Mouse (Mus musculus) midbrain, embryonic 13.5 days (tissue): Measurements from ENCODE around the gene Zfp11. TPM values are rescaled to one million over a fixed set of nuclear protein-coding genes. Genes with fewer than 3 reads are reported as not detected.
"Not testable (repeated sequence)": the region's sequence is repeated elsewhere in the genome, so short reads cannot be mapped to it uniquely, and the experiment has no call there.

Experiments
- ATAC-seq: fragments of 200-750 bp; cut with Nextera tagmentation; 2 replicates; pipeline ENCODE4 v1.8.0; 2017; ENCODE audit warnings: mild to moderate bottlenecking, moderate TSS enrichment, moderate library complexity
- H3K27ac ChIP-seq: fragments of 300-500 bp; sonication (generic); 2 replicates; pipeline ENCODE4 v1.5.1; 2015; ENCODE audit warnings: inconsistent platforms, mild to moderate bottlenecking, moderate library complexity
- H3K27me3 ChIP-seq: fragments of 300-500 bp; sonication (generic); 2 replicates; pipeline ENCODE4 v1.6.1; 2015; ENCODE audit warnings: mild to moderate bottlenecking, inconsistent platforms
- H3K36me3 ChIP-seq: fragments of 300-500 bp; sonication (generic); 2 replicates; pipeline ENCODE4 v1.6.1; 2015; ENCODE audit warnings: mild to moderate bottlenecking, inconsistent platforms
- H3K4me1 ChIP-seq: fragments of 300-500 bp; sonication (generic); replicated peaks from 2 replicates; pipeline ENCODE4 v1.6.1; 2015; ENCODE audit warnings: inconsistent platforms
- H3K4me2 ChIP-seq: fragments of 300-500 bp; sonication (generic); replicated peaks from 2 replicates; pipeline ENCODE4 v1.6.1; 2015; ENCODE audit warnings: moderate library complexity, mild to moderate bottlenecking, inconsistent platforms
- H3K4me3 ChIP-seq: fragments of 300-500 bp; sonication (generic); replicated peaks from 2 replicates; pipeline ENCODE4 v1.5.1; 2015; ENCODE audit warnings: mild to moderate bottlenecking, inconsistent platforms
- H3K9ac ChIP-seq: fragments of 300-500 bp; sonication (generic); replicated peaks from 2 replicates; pipeline ENCODE4 v1.6.1; 2015; ENCODE audit warnings: mild to moderate bottlenecking, inconsistent platforms
- H3K9me3 ChIP-seq: fragments of 300-500 bp; sonication (generic); 2 replicates; pipeline ENCODE4 v1.6.1; 2016; ENCODE audit warnings: mild to moderate bottlenecking, inconsistent platforms
- WGBS: fragments of 180-500 bp; shearing (Covaris S2); methylation state at CpG from one replicate; pipeline ENCODE4 v1.1.7; 2015; 5-methylcytosine and 5-hydroxymethylcytosine counted together
- polyA plus RNA-seq: library from polyadenylated mRNA; unstranded; fragments of >200 nt; fragmentation: Nextera tagmentation; extraction: Ambion mirVana; gene quantifications from 2 replicates; pipeline ENCODE4 v1.2.1, GENCODE M21; 2015

Gene Zfp11
- polyA plus RNA-seq, 1 experiment from 2014 or later, result 8.7 TPM

DNA sequence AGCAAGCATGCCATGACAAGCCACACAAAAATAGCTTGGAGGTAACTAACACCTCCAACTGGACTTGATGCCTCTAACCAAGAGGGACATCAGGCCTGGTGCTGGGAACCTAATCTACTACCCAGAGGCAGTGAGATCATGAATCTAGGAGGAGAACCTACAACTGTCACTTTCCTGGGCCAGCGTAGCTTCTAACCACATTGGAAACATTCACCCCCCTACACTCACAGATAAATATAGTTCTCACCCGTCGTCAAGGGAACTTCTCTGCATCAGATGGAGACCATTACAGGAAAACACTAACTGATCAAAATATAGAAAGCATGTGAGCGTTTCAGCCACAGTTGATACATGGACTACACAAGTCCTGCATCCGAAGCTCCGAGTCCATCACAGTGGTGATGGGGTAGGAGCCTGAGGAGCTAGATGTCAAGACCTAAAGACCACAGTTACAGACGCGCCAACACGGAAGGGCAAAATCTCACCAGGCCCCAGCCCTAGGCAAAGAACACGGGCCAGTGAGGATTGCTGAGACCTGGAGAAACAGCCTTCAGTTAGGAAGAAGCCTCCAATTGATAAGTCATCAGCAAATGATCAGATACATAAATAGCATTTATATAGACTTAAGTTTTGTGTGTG, 3.5 kb downstream of the Zfp11 start:
- no peaks in the 10 kb centered on the region for H3K36me3 ChIP-seq
- H3K27ac ChIP-seq, result no peak overlapping the region
- H3K4me1 ChIP-seq, result peaks cover 14% of the 10 kb centered on the region
- H3K4me2 ChIP-seq, result no peak overlapping the region
- WGBS, result 96% methylated on average over 10 of the region's 10 CpGs
- no peak overlapping the region for H3K4me3 ChIP-seq
- no peak for ATAC-seq
- H3K27me3 ChIP-seq, result no peaks in the 10 kb centered on the region
- no peak overlapping the region for H3K9ac ChIP-seq
- no peaks in the 10 kb centered on the region for H3K9me3 ChIP-seq

DNA sequence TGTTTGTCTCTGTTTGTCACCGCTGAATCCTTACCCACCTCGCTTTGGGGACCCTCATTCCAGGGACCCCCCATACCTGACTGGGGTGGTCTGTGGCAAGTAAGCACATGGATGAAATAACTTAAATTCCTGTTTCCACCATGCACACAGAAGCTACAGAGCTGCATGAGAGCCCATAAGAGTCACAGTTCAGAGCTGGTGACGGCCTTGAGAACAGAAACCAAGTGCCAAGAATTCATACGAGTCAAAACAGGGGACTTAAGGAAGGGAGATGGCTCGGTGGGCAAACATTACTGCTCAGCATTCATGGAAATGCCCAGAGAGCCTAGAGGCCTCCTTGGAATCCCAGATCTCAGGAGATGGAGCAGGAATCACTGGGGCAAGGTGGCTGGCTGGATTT, 5.8 kb downstream of the Zfp11 start:
- Histone ChIP-seq H3K4me3 (no peak overlapping the region), H3K36me3 (peaks cover 17% of the 10 kb centered on the region), H3K4me2 (no peak overlapping the region), H3K27me3 (no peaks in the 10 kb centered on the region), H3K27ac (no peak overlapping the region), H3K4me1 (peaks cover 10% of the 10 kb centered on the region), H3K9me3 (no peaks in the 10 kb centered on the region), H3K9ac (no peak overlapping the region)
- 92% methylated on average over 5 of the region's 5 CpGs for WGBS
- no peak for ATAC-seq

DNA sequence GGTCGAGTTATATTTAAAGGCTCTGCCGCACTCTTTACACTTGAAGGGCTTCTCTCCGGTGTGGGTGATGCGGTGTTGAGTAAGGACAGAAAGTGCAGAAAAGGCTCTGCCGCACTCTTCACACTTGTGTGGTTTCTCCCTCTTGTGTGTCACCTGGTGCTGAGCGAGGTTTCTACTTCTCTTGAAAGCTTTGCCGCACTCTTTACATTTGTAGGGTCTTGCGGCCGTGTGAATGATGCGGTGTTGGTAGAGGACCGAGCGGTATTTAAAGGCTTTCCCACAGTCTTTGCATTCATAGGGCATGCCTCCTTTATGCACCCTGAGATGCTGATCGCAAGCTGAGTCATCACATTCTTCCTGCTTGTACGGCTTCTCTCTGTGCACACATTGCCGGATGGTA, 12.0 kb downstream of the Zfp11 start:
- Histone ChIP-seq H3K4me2 (no peak overlapping the region), H3K27me3 (no peaks in the 10 kb centered on the region), H3K9ac (no peak overlapping the region), H3K36me3 (peaks cover 62% of the 10 kb centered on the region), H3K27ac (no peak overlapping the region), H3K4me3 (no peak overlapping the region), H3K9me3 (no peaks in the 10 kb centered on the region), H3K4me1 (no peaks in the 10 kb centered on the region)
- no peak for ATAC-seq
- WGBS, result 95% methylated on average over 15 of the region's 15 CpGs

- Histone ChIP-seq H3K9me3 (no peaks in the 10 kb centered on the region), H3K36me3 (peaks cover 71% of the 10 kb centered on the region), H3K4me3 (no peak overlapping the region), H3K27me3 (no peaks in the 10 kb centered on the region), H3K4me2 (no peak overlapping the region), H3K9ac (no peak overlapping the region), H3K27ac (no peak overlapping the region), H3K4me1 (no peaks in the 10 kb centered on the region)
- WGBS, result 96% methylated on average over 10 of the region's 10 CpGs
- no peak for ATAC-seq
These were observed 12.9 kb downstream of the Zfp11 start for GRCm38 (mm10) chr5:129657016-129657415.

DNA sequence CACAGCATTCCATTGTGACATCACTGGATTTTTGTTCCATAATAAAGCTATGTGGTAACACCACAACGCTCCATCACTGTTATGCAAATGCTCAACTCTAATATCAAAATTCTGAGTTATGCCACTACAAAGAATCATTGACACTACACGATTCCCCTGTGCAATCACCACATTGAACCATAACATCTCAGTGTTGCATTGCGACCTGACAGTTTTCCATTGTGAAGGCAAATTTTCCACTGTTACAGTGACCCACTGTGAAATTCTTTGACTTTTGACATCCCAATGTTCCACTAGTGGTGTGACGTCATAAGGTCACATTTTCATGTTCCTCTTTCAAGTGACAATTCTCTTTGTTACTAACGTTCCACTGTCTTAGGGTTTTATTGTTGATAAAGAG, 19.0 kb downstream of the Zfp11 start:
- no peak overlapping the region for H3K4me3 ChIP-seq
- no peak overlapping the region for H3K9ac ChIP-seq
- 89% methylated on average over 5 of the region's 5 CpGs for WGBS
- no peak for ATAC-seq
- no peaks in the 10 kb centered on the region for H3K27me3 ChIP-seq
- no peaks in the 10 kb centered on the region for H3K4me1 ChIP-seq
- H3K27ac ChIP-seq, result no peak overlapping the region
- H3K36me3 ChIP-seq, result peaks cover 28% of the 10 kb centered on the region
- H3K9me3 ChIP-seq, result no peaks in the 10 kb centered on the region
- H3K4me2 ChIP-seq, result no peak overlapping the region

DNA sequence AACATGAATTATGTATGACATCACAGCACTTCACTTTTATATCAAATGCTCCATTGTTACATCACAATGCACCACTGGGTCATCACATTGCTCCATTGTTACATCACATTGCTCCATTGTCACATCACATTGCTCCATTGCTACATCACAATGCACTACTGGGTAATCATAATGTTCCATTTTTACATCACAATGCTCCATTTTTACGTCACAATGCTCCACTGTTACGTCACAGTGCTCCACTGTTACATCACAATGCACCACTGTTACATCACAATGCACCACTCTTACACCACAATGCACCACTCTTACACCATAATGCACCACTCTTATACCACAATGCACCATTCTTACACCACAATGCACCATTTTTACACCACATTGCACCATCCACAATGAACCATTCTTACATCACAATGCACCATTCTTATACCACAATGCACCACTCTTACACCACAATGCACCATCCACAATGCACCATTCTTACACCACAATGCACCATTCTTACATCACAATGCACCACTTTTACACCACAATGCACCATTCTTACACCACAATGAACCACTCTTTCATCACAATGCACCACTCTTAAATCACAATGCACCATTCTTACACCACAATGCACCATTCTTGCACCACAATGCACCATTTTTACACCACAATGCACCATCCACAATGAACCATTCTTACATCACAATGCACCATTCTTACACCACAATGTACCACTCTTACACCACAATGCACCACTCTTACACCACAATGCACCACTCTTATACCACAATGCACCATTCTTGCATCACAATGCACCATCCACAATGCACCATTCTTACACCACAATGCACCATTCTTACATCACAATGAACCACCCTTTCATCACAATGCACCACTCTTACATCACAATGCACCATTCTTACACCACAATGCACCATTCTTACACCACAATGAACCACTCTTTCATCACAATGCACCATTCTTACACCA, 37.3 kb downstream of the Zfp11 start:
- not testable (repeated sequence) for H3K9ac ChIP-seq, H3K4me1 ChIP-seq, ATAC-seq, H3K9me3 ChIP-seq, H3K4me2 ChIP-seq, H3K27me3 ChIP-seq, H3K36me3 ChIP-seq, H3K27ac ChIP-seq, H3K4me3 ChIP-seq
- 86% methylated on average over 2 of the region's 2 CpGs for whole genome bisulfite sequencing

DNA sequence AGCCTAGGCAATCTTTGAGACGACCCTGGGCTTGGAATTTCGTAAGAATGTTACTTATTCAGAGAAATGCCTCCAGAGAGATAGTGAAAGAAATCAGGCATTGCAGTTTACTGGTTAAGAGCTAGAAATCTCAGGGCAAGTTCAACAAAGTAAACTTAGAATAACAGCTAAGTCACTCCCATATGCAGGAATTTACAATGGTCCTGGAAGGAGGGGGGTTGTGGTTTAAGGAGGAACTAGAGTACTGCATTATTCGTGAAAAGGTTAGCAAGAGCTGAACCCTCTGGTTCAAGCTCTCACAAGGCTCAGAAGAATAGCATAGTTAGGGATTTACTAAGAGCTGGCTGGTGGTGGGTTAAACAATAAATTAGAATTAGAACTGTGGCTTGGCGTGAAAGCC, 43.3 kb downstream of the Zfp11 start:
- H3K9ac ChIP-seq, H3K4me3 ChIP-seq, H3K27me3 ChIP-seq, H3K4me2 ChIP-seq, H3K4me1 ChIP-seq, H3K27ac ChIP-seq, ATAC-seq, H3K9me3 ChIP-seq, H3K36me3 ChIP-seq: not testable (repeated sequence)
- WGBS, result 84% methylated on average over 4 of the region's 4 CpGs

- WGBS, result 89% methylated on average over 6 of the region's 6 CpGs
- no peak for ATAC-seq
- H3K4me3 ChIP-seq, result no peak overlapping the region
These were observed 43.8 kb downstream of the Zfp11 start for GRCm38 (mm10) chr5:129626099-129626498.

DNA sequence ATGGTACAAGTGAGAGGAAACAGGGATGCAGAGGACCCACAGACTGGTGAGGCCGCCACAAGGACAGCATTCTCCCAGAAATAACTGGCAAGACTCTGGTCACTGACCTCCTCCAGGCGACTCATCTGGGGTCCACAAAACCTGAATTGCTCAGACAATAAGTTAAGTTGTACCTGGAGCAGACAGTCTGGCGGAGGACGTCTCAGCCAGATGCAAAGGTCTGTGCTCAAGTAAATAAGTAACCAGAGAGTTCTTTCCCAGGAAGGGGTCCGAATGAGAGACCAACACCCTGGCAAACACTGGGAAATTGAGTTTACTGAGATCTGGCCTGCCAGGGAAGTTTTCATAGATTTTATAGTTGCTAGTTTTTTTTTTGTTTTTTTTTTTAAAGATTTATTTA, 48.5 kb downstream of the Zfp11 start:
- no peaks in the 10 kb centered on the region for H3K36me3 ChIP-seq
- H3K27me3 ChIP-seq, result no peaks in the 10 kb centered on the region
- H3K4me3 ChIP-seq, result no peak overlapping the region
- H3K4me1 ChIP-seq, result no peaks in the 10 kb centered on the region
- no peaks in the 10 kb centered on the region for H3K9me3 ChIP-seq
- no peak overlapping the region for H3K4me2 ChIP-seq
- 88% methylated on average over 5 of the region's 5 CpGs for WGBS
- H3K27ac ChIP-seq, result no peak overlapping the region
- H3K9ac ChIP-seq, result no peak overlapping the region
- no peak for ATAC-seq

More at GRCm38 (mm10) chr5:129626099-129626498, 43.8 kb downstream of the Zfp11 start:
- Histone ChIP-seq H3K9me3 (no peaks in the 10 kb centered on the region), H3K4me1 (no peaks in the 10 kb centered on the region), H3K9ac (no peak overlapping the region), H3K4me2 (no peak overlapping the region), H3K27ac (no peak overlapping the region), H3K27me3 (no peaks in the 10 kb centered on the region), H3K36me3 (no peaks in the 10 kb centered on the region)

GRCm38 (mm10) chr5:129620600-129620999, 49.3 kb downstream of the Zfp11 start:
- not testable (repeated sequence) for H3K27me3 ChIP-seq, H3K9ac ChIP-seq, ATAC-seq, H3K27ac ChIP-seq, H3K9me3 ChIP-seq, H3K36me3 ChIP-seq, H3K4me1 ChIP-seq, H3K4me3 ChIP-seq, H3K4me2 ChIP-seq
- WGBS, result 62% methylated on average over 9 of the region's 9 CpGs

GRCm38 (mm10) chr5:129611060-129611459, 58.8 kb downstream of the Zfp11 start:
- Histone ChIP-seq H3K4me2 (no peak overlapping the region), H3K36me3 (peaks cover 17% of the 10 kb centered on the region), H3K9me3 (no peaks in the 10 kb centered on the region), H3K27ac (no peak overlapping the region), H3K9ac (no peak overlapping the region), H3K4me3 (no peak overlapping the region), H3K27me3 (no peaks in the 10 kb centered on the region), H3K4me1 (no peaks in the 10 kb centered on the region)
- ATAC-seq, result no peak; the same call in 1 of the 2 replicates
- WGBS, result 11% methylated on average over 1 of the region's 1 CpGs

GRCm38 (mm10) chr5:129607476-129607875, 62.4 kb downstream of the Zfp11 start:
- Histone ChIP-seq H3K27ac (no peak overlapping the region), H3K4me2 (no peak overlapping the region), H3K4me1 (no peaks in the 10 kb centered on the region), H3K27me3 (no peaks in the 10 kb centered on the region), H3K9me3 (no peaks in the 10 kb centered on the region), H3K36me3 (peaks cover 46% of the 10 kb centered on the region), H3K4me3 (no peak overlapping the region), H3K9ac (no peak overlapping the region)
- WGBS, result 86% methylated on average over 8 of the region's 8 CpGs
- no peak for ATAC-seq
